Mouse (Mus musculus): ENCODE data around the gene Lrp1. TPM values are rescaled to one million over a fixed set of nuclear protein-coding genes. Genes with fewer than 3 reads are reported as not detected.

Lrp1 gene
- total RNA-seq, 2 experiments from 2014 or later: 283 to 301 TPM

DNA sequence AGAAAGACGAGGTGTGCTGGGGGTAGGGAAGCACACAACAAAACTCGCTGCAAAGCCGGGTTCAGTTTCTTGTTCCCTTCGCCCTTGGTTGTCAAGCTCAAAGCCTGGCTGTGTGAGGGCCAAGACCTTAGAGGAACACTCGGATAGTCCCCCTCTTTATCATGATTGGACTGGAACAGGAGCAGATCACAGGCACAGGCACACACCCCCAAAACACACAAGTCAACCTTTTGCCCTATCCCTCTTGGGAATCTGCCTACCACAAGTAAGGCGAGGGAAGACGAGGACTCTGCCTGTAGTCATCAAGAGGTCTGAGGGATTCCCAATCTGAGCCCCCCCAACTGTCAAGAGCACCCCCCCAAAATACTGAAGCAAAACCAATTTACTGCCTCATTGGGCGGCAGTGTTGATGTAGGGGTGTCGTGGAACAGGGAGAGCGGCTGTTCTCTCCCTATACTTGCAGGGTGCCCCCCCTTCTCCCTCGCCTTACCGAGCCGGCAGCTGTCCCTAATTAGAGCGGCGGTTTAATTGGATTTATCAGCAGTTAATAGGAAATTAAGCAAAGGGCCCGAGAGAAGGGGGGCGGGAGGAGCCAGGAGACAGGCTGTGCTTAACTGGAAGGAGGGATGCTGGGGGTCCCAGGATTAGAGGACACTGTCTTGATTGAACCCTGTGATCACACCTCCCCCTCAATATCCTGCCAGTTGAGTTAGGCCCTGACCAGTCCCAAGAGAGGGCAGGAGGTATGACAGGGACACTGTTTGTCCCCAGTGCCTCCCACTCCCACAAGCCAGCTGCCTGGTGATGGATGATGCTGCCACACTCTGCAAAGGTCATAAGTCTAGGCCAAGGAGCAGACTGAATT is 110.9 kb downstream of the Lrp1 start:
- no peak for DNase-seq (ENCODE audit: low spot score in 2 of 2)

GRCm38 (mm10) chr10:127509051-127509836 is 111.7 kb downstream of the Lrp1 start:
- peak; percentile 76 to 77 for DNase-seq (ENCODE audit: low spot score in 2 of 2)

DNA sequence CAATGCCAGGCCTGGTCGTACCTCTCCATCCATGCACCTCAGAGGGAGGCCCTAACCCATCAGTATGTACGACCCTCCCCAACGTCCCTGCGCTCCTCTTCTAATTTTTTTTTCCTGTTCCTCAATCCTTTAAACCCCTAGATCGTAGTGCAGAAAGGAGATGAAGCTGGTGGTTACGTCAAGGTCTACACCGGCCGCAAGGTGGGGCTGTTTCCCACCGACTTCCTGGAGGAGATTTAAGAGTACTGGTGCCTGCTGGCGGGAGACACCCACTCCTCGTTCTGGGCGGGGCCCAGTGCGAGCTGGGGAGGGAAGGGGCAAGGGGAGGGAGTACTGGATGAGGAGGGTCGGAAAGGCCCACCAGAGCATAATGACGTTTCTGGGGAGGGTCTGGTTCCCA is 112.7 kb downstream of the Lrp1 start:
- no peak for DNase-seq (ENCODE audit: low spot score in 2 of 2)

- DNase-seq (ENCODE audit: low spot score in 2 of 2): no peak
Observed at GRCm38 (mm10) chr10:127500894-127501893, 119.8 kb downstream of the Lrp1 start, which contains the start of gene Stac3. Gene Stac3 (plus strand): TSS chr10:127501686.

- DNase-seq (ENCODE audit: low spot score in 2 of 2): no peak
Observed at GRCm38 (mm10) chr10:127500042-127500441, 120.9 kb downstream of the Lrp1 start.

GRCm38 (mm10) chr10:127499516-127499915 is 121.4 kb downstream of the Lrp1 start:
- DNase-seq (ENCODE audit: low spot score in 2 of 2): no peak

DNA sequence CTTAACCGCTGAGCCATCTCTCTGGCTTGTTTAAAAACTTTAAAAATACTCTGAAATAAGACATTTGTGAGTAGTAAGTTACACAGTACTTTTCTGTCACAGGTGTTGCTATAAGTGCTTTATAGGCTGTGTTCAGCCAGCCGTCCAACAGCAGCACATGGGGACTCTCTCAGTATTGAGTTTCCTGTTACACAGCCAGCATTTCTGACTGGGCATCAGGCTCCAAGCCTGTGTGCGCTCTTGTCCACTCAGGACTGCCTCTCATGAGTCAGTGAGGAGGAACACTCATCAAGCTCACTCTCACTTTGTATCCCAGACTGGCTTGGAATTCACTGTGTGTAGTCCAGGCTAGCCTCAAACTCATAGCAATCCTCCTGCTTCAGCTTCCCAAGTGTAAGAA is 124.8 kb downstream of the Lrp1 start:
- DNase-seq (ENCODE audit: low spot score in 2 of 2): no peak

DNA sequence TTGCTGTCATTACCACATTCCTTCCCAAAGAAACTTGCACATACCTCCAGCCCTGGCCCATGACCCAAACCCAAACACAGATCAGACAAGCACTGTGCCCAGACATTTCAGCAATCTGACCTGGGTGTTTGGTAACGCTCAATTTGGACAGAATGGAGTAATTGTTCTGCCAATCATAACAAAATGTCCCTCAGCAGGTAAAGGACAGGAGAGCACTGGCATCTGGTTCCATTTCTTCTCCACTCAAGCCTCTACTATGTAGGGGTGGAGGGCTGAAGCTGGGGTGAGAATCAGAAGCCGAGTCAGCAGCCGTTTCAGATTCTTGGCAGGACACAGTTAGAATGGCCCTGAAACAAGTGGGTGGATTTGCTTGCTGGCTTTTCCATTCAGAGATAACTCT is 128.8 kb downstream of the Lrp1 start:
- DNase-seq (ENCODE audit: low spot score in 2 of 2): no peak

DNA sequence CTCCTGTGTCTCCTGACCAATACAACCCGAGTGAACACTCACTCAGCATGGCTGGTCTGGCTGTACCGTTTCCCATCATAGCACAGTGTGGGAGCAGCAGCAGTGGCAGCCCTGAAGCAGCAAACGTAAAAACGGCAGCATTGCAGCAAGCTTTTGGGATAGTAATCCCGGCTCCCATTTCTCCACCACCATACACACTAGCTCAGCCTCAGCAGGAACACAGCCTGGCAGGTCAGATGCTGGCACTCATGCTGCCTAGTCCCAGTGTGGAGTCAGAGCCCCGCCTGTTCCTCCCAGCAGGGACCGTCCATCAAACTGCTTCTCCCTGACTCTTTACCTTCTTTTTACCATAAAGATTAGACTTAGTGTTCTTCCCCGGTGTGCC is 129.8 kb downstream of the Lrp1 start:
- no peak for DNase-seq (ENCODE audit: low spot score in 2 of 2)

- DNase-seq (ENCODE audit: low spot score in 2 of 2): no peak
Observed at GRCm38 (mm10) chr10:127490160-127491127, 130.5 kb downstream of the Lrp1 start.

DNA sequence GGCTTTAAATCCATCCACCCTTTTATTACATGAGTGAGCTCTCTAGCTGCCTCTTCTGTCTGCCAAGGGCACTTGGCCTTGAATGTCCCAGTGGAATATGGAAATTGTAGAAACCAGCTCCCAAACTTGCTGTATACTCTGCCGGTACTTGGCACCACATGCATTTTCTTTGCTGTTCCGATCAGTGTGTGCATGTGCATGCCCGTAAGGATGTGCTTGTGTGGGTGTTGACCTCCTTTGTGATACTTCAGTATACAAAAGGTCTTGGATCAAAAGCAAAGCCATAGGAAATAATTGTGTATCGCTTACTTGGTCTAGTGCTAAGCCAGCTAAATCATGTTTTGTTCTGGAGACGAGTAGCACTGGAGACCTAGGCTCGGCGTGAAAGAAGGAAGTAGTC is 132.1 kb downstream of the Lrp1 start:
- no peak for DNase-seq (ENCODE audit: low spot score in 2 of 2)

Other genes starting within 250 kb of the Lrp1 start
- gene R3hdm2, start 240.8 kb downstream of the Lrp1 start, total RNA-seq (2021): 100 to 1,000 TPM; 157 to 164 TPM
- gene Stac3, start 119.5 kb downstream of the Lrp1 start, total RNA-seq (2021): 10 to 100 TPM in 1 of 2 experiments, 1 to 10 TPM in 1; 6.4 to 11.5 TPM
- gene Ndufa4l2, start 106.2 kb downstream of the Lrp1 start, total RNA-seq (2021): 10 to 100 TPM; 57.2 to 71.7 TPM
- gene Shmt2, start 98.7 kb downstream of the Lrp1 start, total RNA-seq (2021): 10 to 100 TPM; 66.7 to 69.4 TPM
- gene Nxph4, start 86.6 kb downstream of the Lrp1 start, total RNA-seq (2021): 10 to 100 TPM; 13.6 to 14.0 TPM
- gene Stat6, start 21.8 kb upstream of the Lrp1 start, total RNA-seq (2021): 10 to 100 TPM; 72.7 to 78.0 TPM
- 10 to 100 TPM; 11.6 to 13.2 TPM for gene Nemp1, start 45.8 kb upstream of the Lrp1 start, total RNA-seq (2021)
- 10 to 100 TPM; 22.8 to 24.4 TPM for gene Nab2, start 47.4 kb upstream of the Lrp1 start, total RNA-seq (2021)
- gene Myo1a, start 84.0 kb upstream of the Lrp1 start, total RNA-seq (2021): 1 to 10 TPM; 1.6 to 2.1 TPM
- gene Tac2, start 103.3 kb upstream of the Lrp1 start, total RNA-seq (2021): under 1 TPM in 1 of 2 experiments, not detected in 1; 0.48 TPM
- 10 to 100 TPM; 16.2 to 17.4 TPM for gene Zbtb39, start 118.4 kb upstream of the Lrp1 start, total RNA-seq (2021)
- gene Gpr182, start 130.6 kb upstream of the Lrp1 start, total RNA-seq (2021): 10 to 100 TPM; 13.7 to 17.4 TPM
- 1 to 10 TPM; 1.3 to 1.9 TPM for gene Rdh1, start 138.6 kb upstream of the Lrp1 start, total RNA-seq (2021)
- 1 to 10 TPM; 2.3 to 2.5 TPM for gene Rdh16f1, start 138.6 kb upstream of the Lrp1 start, total RNA-seq (2021)
- 1 to 10 TPM in 1 of 2 experiments, not detected in 1; 4.3 TPM for gene Rdh9, start 155.2 kb upstream of the Lrp1 start, total RNA-seq (2021)
- 1 to 10 TPM in 1 of 2 experiments, under 1 TPM in 1; 0.28 to 2.1 TPM for gene Rdh16, start 180.0 kb upstream of the Lrp1 start, total RNA-seq (2021)
- 1 to 10 TPM in 1 of 2 experiments, under 1 TPM in 1; 0.23 to 7.3 TPM for gene Rdh19, start 228.8 kb upstream of the Lrp1 start, total RNA-seq (2021)
- gene Rdh16f2, start 245.3 kb upstream of the Lrp1 start, total RNA-seq (2021): under 1 TPM; 0.82 to 0.90 TPM